In the genomic region with DNA sequence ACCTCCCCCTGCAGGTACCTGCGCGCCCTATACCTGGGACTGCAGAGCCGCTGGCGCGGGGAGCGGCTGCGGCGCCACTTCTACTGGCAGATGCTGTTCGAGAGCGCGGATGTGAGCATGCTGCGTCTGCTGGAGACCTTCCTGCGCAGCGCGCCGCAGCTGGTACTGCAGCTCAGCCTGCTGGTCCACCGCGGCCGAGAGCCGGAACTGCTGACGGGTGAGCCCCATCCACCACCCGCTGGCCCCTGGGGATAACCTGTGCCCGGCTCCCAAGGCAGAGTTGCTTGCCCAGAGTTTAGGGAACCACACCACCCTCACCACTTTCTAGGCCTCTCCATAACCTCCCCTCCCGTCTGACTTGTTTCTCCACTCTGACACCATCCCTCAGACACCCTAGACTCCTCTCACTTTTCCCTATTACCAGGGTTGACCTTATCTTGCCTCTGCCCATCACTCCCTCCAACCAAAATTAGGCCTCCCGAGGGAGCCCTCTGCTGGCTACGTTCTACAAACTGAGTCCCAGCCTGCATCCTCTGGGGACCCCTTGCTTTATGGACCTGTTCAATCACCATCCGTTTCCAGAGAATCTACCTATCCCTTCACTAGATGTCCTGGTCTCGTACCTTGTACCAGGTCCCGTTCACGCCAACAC, we compare ENCODE assay signal across 9 mouse cellular contexts. TPM values are rescaled to one million over a fixed set of nuclear protein-coding genes. Genes with fewer than 3 reads are reported as not detected.
A peak's percentile ranks its signal among the peaks of the same experiment; 100 is the strongest.
DNase-seq lines count a peak whose midpoint lies in the region; ATAC-seq lines count a peak whose summit lies in the region.
"Had no signal": no experiment of that assay in that cellular context is flagged by ENCODE, and none has a peak within 500 bp of the region (broad histone marks: within the 10 kb centered on the region; RNA-seq: fewer than 3 reads in every experiment).

No protein-coding gene starts in this region.

- no peak for DNase-seq in heart, embryonic 10.5 days (ENCODE audit: low spot score)
- DNase-seq in heart, adult 11 months: no peak
- peak; percentile 37 for DNase-seq in right cerebral cortex, postnatal 4 days
- DNase-seq in right cerebral cortex, postnatal 25 days: no peak
- DNase-seq in kidney, postnatal 14 days: peak; percentile 20
- DNase-seq in right cerebral cortex, postnatal 14 days: no peak
- no peak for DNase-seq in left cerebral cortex, adult 8-10 months (ENCODE audit: low spot score in 2 of 2)

- ATAC-seq in activated CD4-positive, CD25-positive, alpha-beta regulatory T cell, adult 4 months: no peak

- H3K4me1 ChIP-seq in heart, embryonic 10.5 days: peaks cover 6% of the 10 kb centered on the region; the same call in 1 of the 2 replicates

- H3K27ac ChIP-seq in heart, embryonic 10.5 days: no peak overlapping the region

- no peaks in the 10 kb centered on the region for H3K9me3 ChIP-seq in heart, embryonic 10.5 days
- H3K9me3 ChIP-seq: G1E had no signal

- no peaks in the 10 kb centered on the region for H3K36me3 ChIP-seq in heart, embryonic 10.5 days
- H3K36me3 ChIP-seq: G1E had no signal

- H3K4me3 ChIP-seq in heart, embryonic 10.5 days: peak overlapping the region; percentile 26

- WGBS in heart, embryonic 10.5 days: 7% methylated on average over 30 of the region's 30 CpGs

- peaks cover 88% of the 10 kb centered on the region for H3K27me3 ChIP-seq in heart, embryonic 10.5 days (ENCODE audit: insufficient read depth, poor library complexity, severe bottlenecking)

RNA-seq across cellular contexts. Expression of gene Ccm2l, which starts 12.9 kb away (rescaled TPM):
- polyA plus RNA-seq in heart, embryonic 10.5 days (2016; fragmentation: Nextera tagmentation; extraction: Ambion mirVana): 4.4 and 5.1 TPM in 2 replicates
- not detected for polyA plus RNA-seq in activated CD4-positive, CD25-positive, alpha-beta regulatory T cell, adult 4 months (2017; shearing (Covaris generic))
- total RNA-seq in left cerebral cortex, adult 8-10 months (2022): 1 to 10 TPM; 4.3 to 4.6 (median 4.4) TPM
- polyA plus RNA-seq: G1E had no signal

RNA-seq across cellular contexts. Expression of gene Xkr7, which starts 21.2 kb away (rescaled TPM):
- not detected in 2 replicates for polyA plus RNA-seq in heart, embryonic 10.5 days (2016; fragmentation: Nextera tagmentation; extraction: Ambion mirVana)
- polyA plus RNA-seq in activated CD4-positive, CD25-positive, alpha-beta regulatory T cell, adult 4 months (2017; shearing (Covaris generic)): not detected
- 1 to 10 TPM; 5.0 to 6.7 (median 5.9) TPM for total RNA-seq in left cerebral cortex, adult 8-10 months (2022)
- polyA plus RNA-seq: G1E had no signal

RNA-seq across cellular contexts. Expression of gene Pdrg1, which starts 37.6 kb away (rescaled TPM):
- polyA plus RNA-seq in heart, embryonic 10.5 days (2016; fragmentation: Nextera tagmentation; extraction: Ambion mirVana): 89.9 and 94.4 TPM in 2 replicates
- 100 to 1,000 TPM; 159 to 185 TPM for polyA plus RNA-seq in activated CD4-positive, CD25-positive, alpha-beta regulatory T cell, adult 4 months (2017; shearing (Covaris generic))
- 10 to 100 TPM; 53.3 to 59.2 (median 57.1) TPM for total RNA-seq in left cerebral cortex, adult 8-10 months (2022)

RNA-seq across cellular contexts. Expression of gene Hck, which starts 55.4 kb away (rescaled TPM):
- polyA plus RNA-seq in heart, embryonic 10.5 days (2016; fragmentation: Nextera tagmentation; extraction: Ambion mirVana): 0.48 and 1.3 TPM in 2 replicates
- under 1 TPM in 1 of 2 experiments, not detected in 1; 0.97 TPM for polyA plus RNA-seq in activated CD4-positive, CD25-positive, alpha-beta regulatory T cell, adult 4 months (2017; shearing (Covaris generic))
- 1 to 10 TPM; 1.7 to 4.2 (median 2.7) TPM for total RNA-seq in left cerebral cortex, adult 8-10 months (2022)
- polyA plus RNA-seq: G1E had no signal

Comparison
In these comparisons a context has a peak if more than half of its experiments do, and no peak if none do; other contexts are left out.
1. DNase-seq: peak in right cerebral cortex, postnatal 4 days (single experiment) and kidney, postnatal 14 days (single experiment); none in heart, embryonic 10.5 days (single experiment), heart, adult 11 months (single experiment), right cerebral cortex, postnatal 25 days (single experiment), right cerebral cortex, postnatal 14 days (single experiment) and left cerebral cortex, adult 8-10 months (0 of 2).